Mouse (Mus musculus): ENCODE results near the gene Eps8. TPM values are rescaled to one million over a fixed set of nuclear protein-coding genes. Genes with fewer than 3 reads are reported as not detected.

Eps8 gene
- total RNA-seq, 2 experiments from 2014 or later = 35.4 to 41.4 TPM

GRCm38 (mm10) chr6:137669433-137669832 lies 14.8 kb upstream of the Eps8 start:
- intact Hi-C loops (cut with DNase I) = no loop called here
- no peak for DNase-seq (ENCODE audit: extremely low spot score in 1 of 2, low spot score in 2 of 2)

- DNase-seq (ENCODE audit: extremely low spot score in 1 of 2, low spot score in 2 of 2) = no peak
- intact Hi-C loops (cut with DNase I) = no loop called here
These were observed 13.7 kb upstream of the Eps8 start for GRCm38 (mm10) chr6:137668331-137668730.

- no peak for DNase-seq (ENCODE audit: extremely low spot score in 1 of 2, low spot score in 2 of 2)
- intact Hi-C loops (cut with DNase I) = no loop called here
These were observed 13.0 kb upstream of the Eps8 start for GRCm38 (mm10) chr6:137667665-137668064.

GRCm38 (mm10) chr6:137664936-137665335 lies 10.3 kb upstream of the Eps8 start:
- intact Hi-C loops (cut with DNase I) = no loop called here
- no peak for DNase-seq (ENCODE audit: extremely low spot score in 1 of 2, low spot score in 2 of 2)

GRCm38 (mm10) chr6:137661583-137662365 lies 7.1 kb upstream of the Eps8 start:
- DNase-seq (ENCODE audit: extremely low spot score in 1 of 2, low spot score in 2 of 2) = peak; percentile 40 to 63
- intact Hi-C loops (cut with DNase I) = no loop called here

GRCm38 (mm10) chr6:137658426-137659088 lies 3.9 kb upstream of the Eps8 start:
- no peak for DNase-seq (ENCODE audit: extremely low spot score in 1 of 2, low spot score in 2 of 2)
- intact Hi-C loops (cut with DNase I) = no loop called here

- intact Hi-C loops (cut with DNase I) = no loop called here
- no peak for DNase-seq (ENCODE audit: extremely low spot score in 1 of 2, low spot score in 2 of 2)
These were observed 2.5 kb upstream of the Eps8 start for GRCm38 (mm10) chr6:137657203-137657602.

GRCm38 (mm10) chr6:137649528-137649927 lies 5.1 kb downstream of the Eps8 start:
- intact Hi-C loops (cut with DNase I) = loop anchor here (2.0 to 10.0 kb wide), 3 partner anchors 73 to 192 kb away; no protein-coding TSS in a partner anchor
- no peak for DNase-seq (ENCODE audit: extremely low spot score in 1 of 2, low spot score in 2 of 2)

- intact Hi-C loops (cut with DNase I) = loop anchor here (2.0 to 10.0 kb wide), 3 partner anchors 74 to 192 kb away; no protein-coding TSS in a partner anchor
These were observed 5.6 kb downstream of the Eps8 start for GRCm38 (mm10) chr6:137649068-137649480.

GRCm38 (mm10) chr6:137648110-137649067 lies 6.3 kb downstream of the Eps8 start:
- peak in 1 of 2 experiments; percentile 45 for DNase-seq (ENCODE audit: extremely low spot score in 1 of 2, low spot score in 2 of 2)
- intact Hi-C loops (cut with DNase I) = loop anchor here (2.0 to 10.0 kb wide), 3 partner anchors 74 to 191 kb away; no protein-coding TSS in a partner anchor

More at GRCm38 (mm10) chr6:137649068-137649480, 5.6 kb downstream of the Eps8 start:
- peak; percentile 78 to 89 for DNase-seq (ENCODE audit: extremely low spot score in 1 of 2, low spot score in 2 of 2)

GRCm38 (mm10) chr6:137647646-137648045 lies 7.0 kb downstream of the Eps8 start:
- no peak for DNase-seq (ENCODE audit: extremely low spot score in 1 of 2, low spot score in 2 of 2)
- intact Hi-C loops (cut with DNase I) = loop anchor here (2.0 to 10.0 kb wide), 3 partner anchors 75 to 190 kb away; no protein-coding TSS in a partner anchor

GRCm38 (mm10) chr6:137646726-137647125 lies 8.0 kb downstream of the Eps8 start:
- intact Hi-C loops (cut with DNase I) = loop anchor here (5.0 to 10.0 kb wide), 2 partner anchors 122 to 189 kb away; no protein-coding TSS in a partner anchor
- DNase-seq (ENCODE audit: extremely low spot score in 1 of 2, low spot score in 2 of 2) = no peak

- DNase-seq (ENCODE audit: extremely low spot score in 1 of 2, low spot score in 2 of 2) = no peak
- intact Hi-C loops (cut with DNase I) = loop anchor here (5.0 to 10.0 kb wide), 2 partner anchors 120 to 188 kb away; no protein-coding TSS in a partner anchor
These were observed 9.8 kb downstream of the Eps8 start for GRCm38 (mm10) chr6:137644893-137645292.

- intact Hi-C loops (cut with DNase I) = loop anchor here (10.0 kb wide), 1 partner anchor 119 kb away; no protein-coding TSS in a partner anchor
- DNase-seq (ENCODE audit: extremely low spot score in 1 of 2, low spot score in 2 of 2) = no peak
These were observed 10.9 kb downstream of the Eps8 start for GRCm38 (mm10) chr6:137643814-137644213.

GRCm38 (mm10) chr6:137641642-137642041 lies 13.0 kb downstream of the Eps8 start:
- no peak for DNase-seq (ENCODE audit: extremely low spot score in 1 of 2, low spot score in 2 of 2)
- intact Hi-C loops (cut with DNase I) = loop anchor here (10.0 kb wide), 1 partner anchor 117 kb away; no protein-coding TSS in a partner anchor

- no peak for DNase-seq (ENCODE audit: extremely low spot score in 1 of 2, low spot score in 2 of 2)
- intact Hi-C loops (cut with DNase I) = no loop called here
These were observed 15.7 kb downstream of the Eps8 start for GRCm38 (mm10) chr6:137638834-137639567.

GRCm38 (mm10) chr6:137637443-137637842 lies 17.2 kb downstream of the Eps8 start:
- DNase-seq (ENCODE audit: extremely low spot score in 1 of 2, low spot score in 2 of 2) = no peak
- intact Hi-C loops (cut with DNase I) = no loop called here

GRCm38 (mm10) chr6:137636131-137636530 lies 18.5 kb downstream of the Eps8 start:
- DNase-seq (ENCODE audit: extremely low spot score in 1 of 2, low spot score in 2 of 2) = no peak
- intact Hi-C loops (cut with DNase I) = no loop called here
